Mouse (Mus musculus): ENCODE measurements around the gene Tnfaip6.

DNA sequence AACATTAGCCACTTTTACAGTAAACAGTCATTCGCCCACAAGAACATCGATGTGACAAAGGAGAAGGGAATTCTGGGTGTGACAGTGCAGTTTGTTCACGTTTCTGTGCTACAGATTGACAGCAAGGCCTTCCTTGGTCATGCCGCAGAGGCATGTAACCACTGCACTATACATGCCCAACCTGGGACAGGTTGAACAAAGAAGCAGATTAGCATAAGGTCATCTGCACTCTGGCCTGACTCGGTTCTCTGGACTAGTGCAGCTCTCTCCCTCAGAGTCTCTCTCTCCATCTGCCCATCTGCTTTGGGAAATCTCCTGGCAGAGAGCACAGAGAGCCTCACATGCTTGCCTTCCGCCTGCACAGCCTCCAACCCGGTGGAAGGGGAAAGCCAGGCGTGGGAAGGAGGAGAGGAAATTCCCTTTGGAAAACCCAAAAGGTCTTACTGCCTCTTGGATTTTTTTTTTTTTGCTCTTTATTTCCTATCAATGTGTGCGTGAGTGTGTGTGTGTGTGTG, 24.4 kb upstream of the Tnfaip6 start:
- TF ChIP-seq POLR2A (IDR thresholded peaks at IDR 0.05; ENCODE audit: borderline replicate concordance, control insufficient read depth, low read depth, low read length): no peak
- TF ChIP-seq CTCF (IDR thresholded peaks at IDR 0.05; ENCODE audit: control insufficient read depth, insufficient read depth, low read length): no peak

Measured in bone marrow, adult 2 months (tissue).